14 mouse cellular contexts compared by ENCODE assay signal in the genomic region with DNA sequence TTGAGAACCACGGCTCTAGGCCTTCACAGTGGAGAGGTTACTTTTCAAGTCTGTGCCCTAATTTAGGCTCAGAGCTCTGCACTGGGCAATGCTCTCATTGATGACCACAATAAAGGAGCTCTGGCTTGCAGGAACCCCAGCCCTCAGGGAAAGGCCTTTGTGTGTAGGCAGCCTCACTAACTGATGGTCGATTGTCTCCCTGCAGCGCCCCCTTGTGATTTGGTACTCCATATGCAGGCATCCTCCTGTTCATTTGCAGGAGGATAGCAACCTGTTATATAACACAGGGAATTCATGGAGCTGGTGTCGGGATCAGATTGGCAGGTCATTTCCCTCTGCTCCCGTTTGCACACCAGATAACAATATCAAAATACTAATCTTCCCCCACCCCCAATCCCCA. TPM values are rescaled to one million over a fixed set of nuclear protein-coding genes. Genes with fewer than 3 reads are reported as not detected.
DNase-seq lines count a peak whose midpoint lies in the region; ATAC-seq lines count a peak whose summit lies in the region.
"Had no signal": no experiment of that assay in that cellular context is flagged by ENCODE, and none has a peak within 500 bp of the region (broad histone marks: within the 10 kb centered on the region; RNA-seq: fewer than 3 reads in every experiment).

No protein-coding gene starts in this region.

- no peak overlapping the region for H3K4me2 ChIP-seq in hindbrain, embryonic 11.5 days (replicated peaks; ENCODE audit: low read depth, low read length)
- H3K4me2 ChIP-seq in hindbrain, embryonic 13.5 days, result no peak overlapping the region
- no peak overlapping the region for H3K4me2 ChIP-seq in midbrain, embryonic 11.5 days
- H3K4me2 ChIP-seq: midbrain, embryonic 12.5 days; neural tube, embryonic 13.5 days had no signal

- no peaks in the 10 kb centered on the region for H3K4me1 ChIP-seq in hindbrain, embryonic 11.5 days (replicated peaks; ENCODE audit: control insufficient read depth, insufficient read depth, low read length)
- no peaks in the 10 kb centered on the region for H3K4me1 ChIP-seq in hindbrain, embryonic 13.5 days (replicated peaks)
- H3K4me1 ChIP-seq in midbrain, embryonic 10.5 days, result no peaks in the 10 kb centered on the region
- H3K4me1 ChIP-seq in midbrain, embryonic 11.5 days (ENCODE audit: control insufficient read depth, insufficient read depth, low read length), result no peaks in the 10 kb centered on the region
- H3K4me1 ChIP-seq in embryonic facial prominence, embryonic 10.5 days, result no peaks in the 10 kb centered on the region
- H3K4me1 ChIP-seq: midbrain, embryonic 12.5 days; neural tube, embryonic 13.5 days had no signal

- H3K36me3 ChIP-seq in hindbrain, embryonic 11.5 days (ENCODE audit: control insufficient read depth, insufficient read depth, low read length), result no peaks in the 10 kb centered on the region
- H3K36me3 ChIP-seq in hindbrain, embryonic 13.5 days, result no peaks in the 10 kb centered on the region
- no peaks in the 10 kb centered on the region for H3K36me3 ChIP-seq in midbrain, embryonic 10.5 days
- H3K36me3 ChIP-seq in midbrain, embryonic 11.5 days (ENCODE audit: control insufficient read depth, insufficient read depth, low read length), result no peaks in the 10 kb centered on the region
- no peaks in the 10 kb centered on the region for H3K36me3 ChIP-seq in embryonic facial prominence, embryonic 10.5 days (replicated peaks)
- H3K36me3 ChIP-seq: midbrain, embryonic 12.5 days; neural tube, embryonic 13.5 days had no signal

- no peak for ATAC-seq in hindbrain, embryonic 11.5 days (ENCODE audit: low FRiP score)
- no peak for ATAC-seq in hindbrain, embryonic 13.5 days (ENCODE audit: low FRiP score)
- no peak for ATAC-seq in midbrain, embryonic 11.5 days (ENCODE audit: low FRiP score)
- ATAC-seq: activated CD4-positive, CD25-positive, alpha-beta regulatory T cell, adult 4 months had no signal

- no peak overlapping the region for H3K9ac ChIP-seq in hindbrain, embryonic 11.5 days (ENCODE audit: low read depth, low read length)
- no peak overlapping the region for H3K9ac ChIP-seq in hindbrain, embryonic 13.5 days
- H3K9ac ChIP-seq in midbrain, embryonic 11.5 days (ENCODE audit: low read length), result no peak overlapping the region
- H3K9ac ChIP-seq: midbrain, embryonic 12.5 days; neural tube, embryonic 13.5 days had no signal

- peak; percentile 29 for DNase-seq in hindbrain, embryonic 11.5 days (ENCODE audit: low spot score)
- peak; percentile 25 for DNase-seq in midbrain, embryonic 10.5 days (ENCODE audit: low spot score)
- DNase-seq in midbrain, embryonic 11.5 days (ENCODE audit: low spot score, missing footprints), result no peak
- peak; percentile 31 for DNase-seq in R1 (ENCODE audit: low read depth, low spot score)
- DNase-seq in embryonic facial prominence, embryonic 10.5 days (ENCODE audit: low spot score), result peak; percentile 22
- DNase-seq in cerebellum, adult 9-10 months, result no peak
- DNase-seq: gastrocnemius, postnatal 10 days; lung, adult 18-20 months; thymus, postnatal 4 days had no signal

- H3K4me3 ChIP-seq in hindbrain, embryonic 11.5 days (ENCODE audit: low read depth, low read length), result no peak overlapping the region
- H3K4me3 ChIP-seq in hindbrain, embryonic 13.5 days, result no peak overlapping the region
- H3K4me3 ChIP-seq in midbrain, embryonic 10.5 days, result no peak overlapping the region
- H3K4me3 ChIP-seq in midbrain, embryonic 11.5 days (ENCODE audit: low read depth, low read length), result no peak overlapping the region
- H3K4me3 ChIP-seq in embryonic facial prominence, embryonic 10.5 days, result no peak overlapping the region
- H3K4me3 ChIP-seq: midbrain, embryonic 12.5 days; neural tube, embryonic 13.5 days had no signal

- no peak overlapping the region for H3K27ac ChIP-seq in hindbrain, embryonic 11.5 days (ENCODE audit: low read depth, low read length)
- H3K27ac ChIP-seq in hindbrain, embryonic 13.5 days, result no peak overlapping the region
- no peak overlapping the region for H3K27ac ChIP-seq in midbrain, embryonic 10.5 days (replicated peaks)
- no peak overlapping the region for H3K27ac ChIP-seq in midbrain, embryonic 11.5 days (ENCODE audit: low read depth, low read length)
- no peak overlapping the region for H3K27ac ChIP-seq in embryonic facial prominence, embryonic 10.5 days (replicated peaks)
- H3K27ac ChIP-seq: midbrain, embryonic 12.5 days; neural tube, embryonic 13.5 days had no signal

- H3K9me3 ChIP-seq in hindbrain, embryonic 11.5 days (ENCODE audit: control insufficient read depth, low read length), result no peaks in the 10 kb centered on the region
- no peaks in the 10 kb centered on the region for H3K9me3 ChIP-seq in hindbrain, embryonic 13.5 days
- no peaks in the 10 kb centered on the region for H3K9me3 ChIP-seq in midbrain, embryonic 10.5 days (replicated peaks)
- no peaks in the 10 kb centered on the region for H3K9me3 ChIP-seq in midbrain, embryonic 11.5 days (ENCODE audit: control insufficient read depth, low read length)
- H3K9me3 ChIP-seq in embryonic facial prominence, embryonic 10.5 days, result no peaks in the 10 kb centered on the region
- H3K9me3 ChIP-seq: midbrain, embryonic 12.5 days; neural tube, embryonic 13.5 days had no signal

- WGBS in hindbrain, embryonic 11.5 days, result 52% methylated on average over 5 of the region's 5 CpGs
- WGBS in hindbrain, embryonic 13.5 days, result 44% methylated on average over 5 of the region's 5 CpGs
- 49% methylated on average over 5 of the region's 5 CpGs for WGBS in midbrain, embryonic 10.5 days
- WGBS in midbrain, embryonic 11.5 days, result 43% methylated on average over 5 of the region's 5 CpGs
- WGBS in embryonic facial prominence, embryonic 10.5 days, result 42% methylated on average over 5 of the region's 5 CpGs

- H3K27me3 ChIP-seq in hindbrain, embryonic 11.5 days (ENCODE audit: control insufficient read depth, insufficient read depth, low read length), result no peaks in the 10 kb centered on the region
- H3K27me3 ChIP-seq in hindbrain, embryonic 13.5 days, result no peaks in the 10 kb centered on the region
- H3K27me3 ChIP-seq in midbrain, embryonic 10.5 days (ENCODE audit: low read depth, poor library complexity, severe bottlenecking), result no peaks in the 10 kb centered on the region
- no peaks in the 10 kb centered on the region for H3K27me3 ChIP-seq in midbrain, embryonic 11.5 days (ENCODE audit: control insufficient read depth, insufficient read depth, low read length)
- no peaks in the 10 kb centered on the region for H3K27me3 ChIP-seq in embryonic facial prominence, embryonic 10.5 days (replicated peaks; ENCODE audit: low read depth, poor library complexity, severe bottlenecking)
- H3K27me3 ChIP-seq: midbrain, embryonic 12.5 days; neural tube, embryonic 13.5 days had no signal

RNA-seq across cellular contexts. Expression of a gene that starts 59.6 kb away (rescaled TPM):
- polyA plus RNA-seq in hindbrain, embryonic 11.5 days (2014; fragmentation: Nextera tagmentation; extraction: Ambion mirVana), result 0.06 and 0.48 TPM in 2 replicates
- 2.6 and 2.9 TPM in 2 replicates for polyA plus RNA-seq in hindbrain, embryonic 13.5 days (2015; fragmentation: Nextera tagmentation; extraction: Ambion mirVana)
- not detected in 2 replicates for polyA plus RNA-seq in midbrain, embryonic 10.5 days (2016; fragmentation: Nextera tagmentation; extraction: Ambion mirVana)
- polyA plus RNA-seq in midbrain, embryonic 11.5 days (2014; fragmentation: Nextera tagmentation; extraction: Ambion mirVana), result 0.05 TPM in 1 of 2 replicates, not detected in the other
- not detected in 2 replicates for polyA plus RNA-seq in embryonic facial prominence, embryonic 10.5 days (2016; fragmentation: Nextera tagmentation; extraction: Ambion mirVana)
- polyA plus RNA-seq: heart, embryonic 14.5 days had no signal

Comparison
In these comparisons a context has a peak if more than half of its experiments do, and no peak if none do; other contexts are left out.
1. DNase-seq: peak in hindbrain, embryonic 11.5 days (single experiment), midbrain, embryonic 10.5 days (single experiment), R1 (single experiment) and embryonic facial prominence, embryonic 10.5 days (single experiment); none in midbrain, embryonic 11.5 days (single experiment) and cerebellum, adult 9-10 months (single experiment).